15 mouse cellular contexts compared by ENCODE assay signal in the genomic region with DNA sequence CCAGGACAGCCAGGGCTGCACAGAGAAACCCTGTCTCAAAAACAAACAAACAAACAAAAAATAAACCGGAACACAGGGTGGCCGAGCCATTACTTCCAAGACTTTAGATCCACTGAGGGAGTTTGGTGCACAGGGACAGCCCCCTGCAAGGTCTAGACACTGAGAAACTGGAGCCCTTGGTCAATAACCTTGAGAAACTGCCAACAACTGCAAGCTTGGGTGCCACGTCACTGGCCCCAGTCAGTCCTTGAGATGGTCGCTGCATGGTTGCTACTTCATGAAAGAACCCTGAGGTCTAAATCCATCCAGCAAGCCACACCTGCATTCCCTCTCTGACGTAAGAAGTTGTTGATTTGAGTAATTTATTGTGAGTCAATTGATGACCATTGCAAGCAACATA. TPM values are rescaled to one million over a fixed set of nuclear protein-coding genes. Genes with fewer than 3 reads are reported as not detected.
A peak's percentile ranks its signal among the peaks of the same experiment; 100 is the strongest.
DNase-seq lines count a peak whose midpoint lies in the region.
"Had no signal": no experiment of that assay in that cellular context is flagged by ENCODE, and none has a peak within 500 bp of the region (broad histone marks: within the 10 kb centered on the region; RNA-seq: fewer than 3 reads in every experiment).

No protein-coding gene starts in this region.

- DNase-seq in ovary, postnatal 36 days (ENCODE audit: low spot score): peak; percentile 31
- no peak for DNase-seq in ovary, postnatal 14 days (ENCODE audit: low spot score)
- DNase-seq in adrenal gland, postnatal 10 days: peak; percentile 74
- DNase-seq in adrenal gland, postnatal 36 days: peak; percentile 78 to 84
- no peak for DNase-seq in right cerebral cortex, postnatal 14 days
- no peak for DNase-seq in layer of hippocampus, postnatal 25 days (ENCODE audit: extremely low spot score in 1 of 2, low spot score in 1 of 2)
- DNase-seq: cerebellum, adult 18-20 months; cerebellum, adult 9-10 months; cerebellum, postnatal 14 days; gastrocnemius, adult 2 months; gastrocnemius, postnatal 14 days; heart, adult 18-20 months; heart, postnatal 10 days; heart, postnatal 36 days had no signal

RNA-seq across cellular contexts. Expression of a gene that starts 9.9 kb away (rescaled TPM):
- 10 to 100 TPM in 1 of 2 experiments, 1 to 10 TPM in 1; 5.9 to 10.9 TPM for total RNA-seq in adrenal gland, postnatal 10 days (2021)
- total RNA-seq in adrenal gland, postnatal 36 days (2021): 10 to 100 TPM; 14.1 to 18.8 TPM
- 10 to 100 TPM; 18.9 to 19.5 TPM for total RNA-seq in layer of hippocampus, postnatal 25 days (2021)
- total RNA-seq: MEL had no signal

Comparison
In these comparisons a context has a peak if more than half of its experiments do, and no peak if none do; other contexts are left out.
1. DNase-seq: peak in ovary, postnatal 36 days (single experiment), adrenal gland, postnatal 10 days (single experiment) and adrenal gland, postnatal 36 days (2 of 2); none in ovary, postnatal 14 days (single experiment), right cerebral cortex, postnatal 14 days (single experiment) and layer of hippocampus, postnatal 25 days (0 of 2).